Mouse (Mus musculus): ENCODE measurements around the gene Gm28269. TPM values are rescaled to one million over a fixed set of nuclear protein-coding genes. Genes with fewer than 3 reads are reported as not detected.

Gm28269 gene
- total RNA-seq (2017), result not detected in 2 replicates

DNA sequence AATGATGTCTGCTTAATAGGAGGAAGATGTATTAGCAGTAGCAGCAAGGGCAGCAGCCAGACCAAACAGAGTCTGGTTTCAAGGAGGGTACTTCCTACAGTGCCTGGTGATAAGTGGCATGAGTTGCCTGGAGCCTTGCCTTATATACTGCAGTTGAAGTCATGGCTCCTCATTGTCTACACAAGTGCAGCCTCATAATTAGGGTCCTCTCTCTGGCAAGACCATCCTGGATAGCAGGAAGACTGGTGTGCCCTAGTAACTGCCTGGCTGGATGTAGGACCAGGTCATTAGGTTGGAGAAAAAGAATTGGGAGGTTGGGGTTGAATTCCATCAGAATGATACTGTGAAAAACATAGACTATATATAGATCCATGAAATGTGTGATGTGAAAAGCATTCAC, at the start of gene Gm28269:
Gene Gm28269, minus strand, starts transcription at position 101 of the 400 bp plus-strand sequence.
- ATAC-seq (replicated peaks; ENCODE audit: low read depth, poor library complexity, severe bottlenecking), result no peak

DNA sequence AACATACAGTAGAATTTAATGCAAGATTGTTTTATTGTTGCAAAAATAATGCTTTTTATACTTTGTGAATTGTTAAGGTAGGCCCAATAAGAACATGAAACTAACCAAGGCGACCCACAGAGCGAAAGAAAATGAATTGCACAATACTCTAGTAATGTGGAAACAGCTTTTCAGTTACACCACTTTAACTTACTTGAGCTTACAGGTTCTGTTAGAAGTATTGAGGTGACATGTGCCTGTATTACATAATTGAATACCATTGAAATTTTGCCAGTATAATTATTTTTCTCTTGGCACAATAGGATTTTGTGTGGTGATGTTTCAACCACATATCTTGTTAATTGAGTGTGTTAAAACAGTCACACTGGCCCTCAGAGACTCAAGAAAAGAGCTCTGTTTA, 28.0 kb downstream of the Gm28269 start:
- ATAC-seq (replicated peaks; ENCODE audit: low read depth, poor library complexity, severe bottlenecking), result no peak

DNA sequence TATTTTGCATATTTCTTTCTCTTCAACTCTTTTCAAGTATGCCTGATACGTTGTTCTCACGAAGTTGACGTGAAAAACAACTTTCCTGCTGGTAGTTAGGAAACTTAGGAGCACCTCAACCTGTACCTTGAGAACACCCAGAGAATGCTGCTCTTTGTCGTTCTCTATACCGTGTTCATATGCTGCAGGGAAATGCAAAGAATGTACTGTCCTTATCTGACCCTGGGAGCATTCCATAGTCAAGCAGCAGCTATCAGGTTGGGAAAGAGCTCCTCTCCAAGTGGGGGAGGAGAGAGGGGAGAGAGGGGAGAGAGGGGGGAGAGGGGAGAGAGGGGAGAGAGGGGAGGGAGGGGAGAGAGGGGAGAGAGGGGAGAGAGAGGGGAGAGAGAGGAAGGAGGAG, 29.6 kb downstream of the Gm28269 start:
- no peak for ATAC-seq (replicated peaks; ENCODE audit: low read depth, poor library complexity, severe bottlenecking)

DNA sequence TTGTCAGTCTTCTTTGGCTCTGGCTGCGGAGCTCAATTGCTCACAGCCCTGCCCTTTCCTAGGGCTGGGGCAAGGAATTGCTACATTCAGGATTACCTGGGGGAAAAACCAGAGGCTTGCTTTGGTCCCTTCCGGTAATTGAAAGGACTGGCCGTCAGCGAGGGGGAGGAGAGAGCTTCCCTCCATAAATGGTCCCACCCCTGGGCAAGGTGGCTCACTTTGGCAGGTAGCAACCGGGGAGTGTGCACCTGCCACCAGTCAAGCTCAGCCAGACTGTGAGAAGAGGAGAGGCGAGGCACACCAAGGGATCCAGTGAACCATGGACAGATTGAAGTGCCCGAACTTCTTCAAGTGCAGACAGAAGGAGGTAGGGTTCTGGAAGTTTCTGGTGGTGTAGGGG, 30.1 kb downstream of the Gm28269 start, which contains the start of gene Slc6a14:
Gene Slc6a14, plus strand, starts transcription at position 68 of the 400 bp plus-strand sequence.
- no peak for ATAC-seq (replicated peaks; ENCODE audit: low read depth, poor library complexity, severe bottlenecking)

DNA sequence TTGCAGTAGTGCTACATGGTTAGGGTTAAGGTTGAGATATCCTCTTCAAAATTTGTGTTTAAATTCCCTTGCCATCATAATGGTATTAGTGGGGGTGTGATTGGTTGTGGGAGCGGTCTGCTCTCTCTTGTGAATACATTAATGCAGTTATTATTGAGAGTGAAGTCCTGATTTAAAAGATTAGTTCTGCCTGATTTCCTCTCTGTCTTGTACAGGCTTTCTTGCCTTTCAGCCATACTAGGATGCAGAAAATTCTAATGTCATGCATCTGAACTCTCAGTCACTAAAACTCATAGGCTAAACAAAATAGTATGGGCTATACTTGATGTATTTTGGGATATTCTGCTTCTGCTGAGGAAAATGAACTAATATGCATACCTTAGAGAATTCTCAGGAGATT, 40.4 kb downstream of the Gm28269 start:
- ATAC-seq (replicated peaks; ENCODE audit: low read depth, poor library complexity, severe bottlenecking), result no peak

DNA sequence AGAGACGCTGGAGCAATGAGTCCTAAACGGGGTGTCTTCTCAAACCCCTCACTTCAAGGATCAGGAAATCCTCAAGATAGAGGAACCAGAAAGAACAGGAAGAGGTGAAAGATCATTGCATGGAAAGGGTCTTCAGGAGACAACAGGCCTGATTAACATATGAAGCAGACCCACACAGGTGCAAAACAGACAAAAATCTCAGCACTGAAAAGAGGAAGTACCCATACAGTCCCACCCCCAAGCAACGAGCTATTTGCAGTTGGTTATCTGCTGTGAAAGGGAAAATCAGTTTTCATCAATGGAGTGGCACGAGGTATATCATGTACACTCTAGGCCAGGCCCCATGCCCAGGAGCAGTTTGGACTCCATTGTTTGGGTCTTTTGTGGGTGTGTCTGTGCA, 43.3 kb downstream of the Gm28269 start:
- ATAC-seq (replicated peaks; ENCODE audit: low read depth, poor library complexity, severe bottlenecking), result no peak

DNA sequence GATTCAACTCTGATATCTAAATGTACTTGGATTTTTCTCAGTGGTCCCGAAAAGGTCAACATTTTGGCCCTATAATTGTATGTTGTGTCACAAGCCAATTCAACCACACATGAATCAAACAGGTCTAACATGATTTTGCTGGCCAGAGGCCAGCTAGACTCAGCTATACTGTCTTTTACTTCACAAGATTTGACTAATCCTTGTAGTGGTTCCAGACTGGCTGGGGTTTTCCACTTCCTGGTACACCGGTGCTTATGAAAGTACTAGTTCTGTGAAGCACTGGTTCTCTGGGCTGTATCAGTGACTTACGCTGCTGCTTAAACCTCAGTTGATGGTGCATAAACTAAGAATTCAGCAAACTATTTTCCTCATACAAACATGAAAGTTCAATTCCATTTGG, 49.2 kb downstream of the Gm28269 start:
- no peak for ATAC-seq (replicated peaks; ENCODE audit: low read depth, poor library complexity, severe bottlenecking)

DNA sequence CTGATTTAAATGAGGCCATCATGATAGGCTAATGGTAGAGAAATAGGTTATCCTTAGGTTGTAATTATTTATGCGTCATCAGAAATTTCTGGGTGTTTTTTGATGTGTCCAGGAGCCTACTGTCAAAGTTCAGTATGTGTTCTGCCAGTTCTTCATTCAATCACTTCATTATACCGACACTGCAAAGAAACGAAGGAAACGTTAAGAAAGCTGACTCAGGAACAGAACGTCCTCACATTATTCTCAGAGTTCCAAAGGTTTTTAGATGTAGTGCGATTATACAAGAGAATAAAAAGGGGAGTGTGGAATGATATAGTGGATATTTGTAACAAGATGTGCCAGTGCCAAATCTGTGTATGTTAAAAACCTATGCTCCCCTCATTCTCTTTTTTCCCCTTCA, 49.7 kb downstream of the Gm28269 start:
- no peak for ATAC-seq (replicated peaks; ENCODE audit: low read depth, poor library complexity, severe bottlenecking)

Other genes starting within 250 kb of the Gm28269 start
- gene Slc6a14, start 30.2 kb downstream of the Gm28269 start, total RNA-seq (2017), result not detected in 2 replicates